Mouse (Mus musculus): ENCODE data around the gene Sox5. TPM values are rescaled to one million over a fixed set of nuclear protein-coding genes. Genes with fewer than 3 reads are reported as not detected.
"Not testable (repeated sequence)": the region's sequence is repeated elsewhere in the genome, so short reads cannot be mapped to it uniquely, and the experiment has no call there.

Sox5 gene
- polyA plus RNA-seq, 1 experiment from 2014 or later = 22.9 TPM

DNA sequence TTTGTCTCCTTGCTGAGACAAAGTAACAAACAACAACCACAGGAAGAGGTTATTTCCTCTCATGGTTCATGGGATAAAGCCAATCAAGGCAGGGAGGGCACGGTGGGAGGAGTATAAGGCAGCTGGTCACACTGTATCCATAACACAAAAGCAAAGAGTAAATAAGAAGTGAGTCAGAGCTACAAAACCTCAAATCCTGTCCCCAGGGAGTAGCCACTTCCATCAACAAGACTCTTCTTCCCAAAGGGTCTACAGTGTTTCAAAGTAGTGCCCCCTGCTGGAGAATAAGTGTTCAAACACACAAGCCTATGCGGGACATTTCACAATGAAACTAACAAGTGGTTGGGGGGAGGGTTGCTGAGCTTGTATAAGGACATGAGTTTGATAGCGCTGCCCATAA is 500.1 kb downstream of the Sox5 start:
- Histone ChIP-seq H3K4me3 (ENCODE audit: low read length) (no peak overlapping the region), H3K36me3 (ENCODE audit: control insufficient read depth, insufficient read depth, low read length) (no peaks in the 10 kb centered on the region), H3K9me3 (ENCODE audit: control insufficient read depth, low read length) (peaks cover 1% of the 10 kb centered on the region; the same call in 1 of the 2 replicates), H3K4me1 (replicated peaks; ENCODE audit: control insufficient read depth, insufficient read depth, low read length) (peaks cover 8% of the 10 kb centered on the region; the same call in 1 of the 2 replicates), H3K27ac (ENCODE audit: low read length) (no peak overlapping the region), H3K27me3 (ENCODE audit: control insufficient read depth, insufficient read depth, low read depth, low read length) (no peaks in the 10 kb centered on the region), H3K4me2 (ENCODE audit: low read depth, low read length) (no peak overlapping the region), H3K9ac (ENCODE audit: low read length) (no peak overlapping the region)
- ATAC-seq (ENCODE audit: low read depth) = no peak
- 89% methylated on average over 3 of the region's 3 CpGs for whole genome bisulfite sequencing

DNA sequence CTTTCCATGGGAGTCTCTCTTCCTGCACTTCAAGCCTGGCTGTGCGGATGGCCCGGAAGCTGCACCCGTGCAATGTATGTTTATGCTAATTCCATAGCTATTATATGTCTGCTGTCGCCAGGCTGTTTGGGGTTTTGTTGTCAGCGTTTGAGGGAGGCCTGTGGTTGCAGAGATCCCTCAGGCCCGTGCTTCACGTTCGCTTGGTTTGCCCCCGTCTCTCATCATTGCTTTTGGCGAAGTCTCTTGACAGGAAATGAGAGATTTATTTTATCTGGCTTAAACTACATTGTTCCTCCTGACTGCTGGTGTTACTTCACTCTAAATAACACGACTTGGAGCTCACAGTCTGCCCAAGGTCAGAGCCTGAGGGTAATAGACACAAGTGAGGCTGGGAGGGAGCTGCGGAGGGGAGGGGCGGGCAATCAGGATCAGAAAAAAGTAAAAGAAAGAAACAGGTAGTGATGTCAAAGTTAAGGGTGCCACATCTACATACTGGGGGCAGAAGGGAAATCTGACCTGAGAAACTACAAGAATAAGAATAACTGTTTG is 503.2 kb downstream of the Sox5 start:
- ATAC-seq (ENCODE audit: low read depth) = peak; percentile 70
- 46% methylated on average over 13 of the region's 13 CpGs for WGBS

DNA sequence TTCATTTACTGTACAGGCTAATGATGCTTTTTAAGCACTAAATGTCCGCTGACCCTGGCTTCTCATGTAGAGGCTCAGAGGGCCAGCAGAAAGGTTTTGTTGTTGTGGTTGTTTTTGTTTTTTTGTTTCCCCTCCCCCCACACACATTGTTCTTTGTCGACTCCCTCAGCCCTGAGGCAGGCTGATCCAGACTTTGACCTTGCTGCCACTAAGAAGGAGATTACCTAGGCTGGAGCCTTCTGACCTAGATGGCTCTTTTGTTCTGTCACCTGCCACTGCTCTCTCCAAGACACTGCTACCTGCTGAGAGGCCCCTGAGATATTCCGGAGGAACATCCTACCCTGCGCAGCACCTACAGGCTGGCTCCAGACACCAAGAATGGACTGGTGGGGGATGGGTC is 508.4 kb downstream of the Sox5 start:
- H3K36me3 ChIP-seq (ENCODE audit: control insufficient read depth, insufficient read depth, low read length); H3K4me1 ChIP-seq (replicated peaks; ENCODE audit: control insufficient read depth, insufficient read depth, low read length); ATAC-seq (ENCODE audit: low read depth); H3K9me3 ChIP-seq (ENCODE audit: control insufficient read depth, low read length); H3K9ac ChIP-seq (ENCODE audit: low read length); H3K27me3 ChIP-seq (ENCODE audit: control insufficient read depth, insufficient read depth, low read depth, low read length); H3K4me3 ChIP-seq (ENCODE audit: low read length); H3K4me2 ChIP-seq (ENCODE audit: low read depth, low read length); H3K27ac ChIP-seq (ENCODE audit: low read length): not testable (repeated sequence)
- WGBS = 56% methylated on average over 4 of the region's 4 CpGs

More for the DNA sequence above, 503.2 kb downstream of the Sox5 start:
- Histone ChIP-seq H3K9me3 (ENCODE audit: control insufficient read depth, low read length) (peaks cover 2% of the 10 kb centered on the region; the same call in 1 of the 2 replicates), H3K9ac (ENCODE audit: low read length) (no peak overlapping the region), H3K4me3 (ENCODE audit: low read length) (no peak overlapping the region), H3K27ac (ENCODE audit: low read length) (no peak overlapping the region), H3K4me1 (replicated peaks; ENCODE audit: control insufficient read depth, insufficient read depth, low read length) (peaks cover 5% of the 10 kb centered on the region; the same call in 1 of the 2 replicates), H3K36me3 (ENCODE audit: control insufficient read depth, insufficient read depth, low read length) (no peaks in the 10 kb centered on the region), H3K27me3 (ENCODE audit: control insufficient read depth, insufficient read depth, low read depth, low read length) (no peaks in the 10 kb centered on the region), H3K4me2 (ENCODE audit: low read depth, low read length) (no peak overlapping the region)

DNA sequence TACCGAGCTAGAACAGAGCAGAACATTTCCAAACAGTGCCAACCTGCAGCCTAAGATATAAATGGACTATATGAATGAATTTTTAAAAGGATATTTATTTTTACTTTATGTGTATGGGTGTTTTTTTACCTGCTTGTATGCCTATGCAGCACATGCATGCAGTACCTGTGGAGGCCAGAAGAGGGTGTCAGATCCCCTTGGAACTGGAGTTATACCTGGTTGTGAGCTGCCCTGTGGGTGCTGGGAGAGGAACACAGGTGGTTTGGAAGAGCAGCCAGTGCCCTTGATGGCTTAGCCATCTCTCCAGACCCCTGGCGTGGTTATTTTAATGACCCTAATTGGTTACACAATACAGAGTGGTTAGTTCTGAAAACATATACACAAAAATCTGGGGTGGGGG is 510.5 kb downstream of the Sox5 start:
- Histone ChIP-seq H3K9me3 (ENCODE audit: control insufficient read depth, low read length) (no peaks in the 10 kb centered on the region), H3K27me3 (ENCODE audit: control insufficient read depth, insufficient read depth, low read depth, low read length) (no peaks in the 10 kb centered on the region), H3K4me3 (ENCODE audit: low read length) (no peak overlapping the region), H3K27ac (ENCODE audit: low read length) (no peak overlapping the region), H3K4me2 (ENCODE audit: low read depth, low read length) (no peak overlapping the region), H3K36me3 (ENCODE audit: control insufficient read depth, insufficient read depth, low read length) (no peaks in the 10 kb centered on the region), H3K9ac (ENCODE audit: low read length) (no peak overlapping the region), H3K4me1 (replicated peaks; ENCODE audit: control insufficient read depth, insufficient read depth, low read length) (no peaks in the 10 kb centered on the region)
- WGBS = 86% methylated on average over 2 of the region's 2 CpGs
- no peak for ATAC-seq (ENCODE audit: low read depth)

DNA sequence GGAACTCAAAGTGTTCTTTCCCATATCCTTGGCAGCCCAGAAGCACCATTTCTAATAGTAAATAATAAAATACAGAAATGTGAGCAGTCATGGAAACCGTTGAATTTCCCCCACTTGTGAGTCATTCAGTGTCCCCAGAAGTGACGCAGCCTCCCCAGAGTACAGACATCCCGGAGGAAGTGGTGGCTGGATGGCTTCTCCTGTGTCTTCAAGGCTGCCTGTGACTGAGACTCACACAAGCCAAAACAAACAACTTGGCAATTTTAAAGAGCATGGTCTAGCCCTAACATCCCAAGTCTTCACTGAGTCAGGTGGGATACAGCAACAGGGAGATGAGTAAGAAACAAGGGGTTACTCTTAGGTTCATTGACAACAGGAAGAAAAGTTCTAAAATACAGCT is 511.5 kb downstream of the Sox5 start:
- ATAC-seq (ENCODE audit: low read depth) = no peak
- no peak overlapping the region for H3K9ac ChIP-seq (ENCODE audit: low read length)
- H3K4me2 ChIP-seq (ENCODE audit: low read depth, low read length) = no peak overlapping the region
- 63% methylated on average over 3 of the region's 3 CpGs for WGBS
- no peak overlapping the region for H3K27ac ChIP-seq (ENCODE audit: low read length)
- peaks cover 5% of the 10 kb centered on the region; the same call in 1 of the 2 replicates for H3K4me1 ChIP-seq (replicated peaks; ENCODE audit: control insufficient read depth, insufficient read depth, low read length)
- H3K4me3 ChIP-seq (ENCODE audit: low read length) = no peak overlapping the region
- no peaks in the 10 kb centered on the region for H3K27me3 ChIP-seq (ENCODE audit: control insufficient read depth, insufficient read depth, low read depth, low read length)
- no peaks in the 10 kb centered on the region for H3K36me3 ChIP-seq (ENCODE audit: control insufficient read depth, insufficient read depth, low read length)
- H3K9me3 ChIP-seq (ENCODE audit: control insufficient read depth, low read length) = no peaks in the 10 kb centered on the region

DNA sequence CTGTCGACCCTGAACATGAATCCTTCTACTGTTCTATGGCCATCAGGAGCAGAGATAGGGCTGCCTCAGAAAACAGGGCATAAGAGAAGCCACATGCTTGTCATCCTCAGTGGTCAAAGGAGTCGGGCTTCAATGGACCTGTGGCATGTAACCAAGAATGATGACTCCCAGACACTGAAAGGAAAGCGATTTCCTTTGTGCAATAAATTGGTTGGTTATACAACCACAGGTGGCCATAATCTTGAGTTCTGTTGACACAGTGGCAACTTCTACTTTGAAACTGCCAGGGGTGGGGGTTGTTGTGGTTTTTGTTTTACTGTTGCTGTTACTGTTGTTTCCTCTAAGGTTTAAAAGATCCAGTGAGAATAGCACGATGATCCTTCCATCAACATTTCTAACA is 512.1 kb downstream of the Sox5 start:
- H3K9ac ChIP-seq (ENCODE audit: low read length) = no peak overlapping the region
- H3K4me2 ChIP-seq (ENCODE audit: low read depth, low read length) = no peak overlapping the region
- no peaks in the 10 kb centered on the region for H3K36me3 ChIP-seq (ENCODE audit: control insufficient read depth, insufficient read depth, low read length)
- no peaks in the 10 kb centered on the region for H3K27me3 ChIP-seq (ENCODE audit: control insufficient read depth, insufficient read depth, low read depth, low read length)
- H3K9me3 ChIP-seq (ENCODE audit: control insufficient read depth, low read length) = no peaks in the 10 kb centered on the region
- 75% methylated on average over 4 of the region's 4 CpGs for WGBS
- H3K4me1 ChIP-seq (replicated peaks; ENCODE audit: control insufficient read depth, insufficient read depth, low read length) = peaks cover 7% of the 10 kb centered on the region
- H3K27ac ChIP-seq (ENCODE audit: low read length) = no peak overlapping the region
- no peak for ATAC-seq (ENCODE audit: low read depth)
- no peak overlapping the region for H3K4me3 ChIP-seq (ENCODE audit: low read length)

DNA sequence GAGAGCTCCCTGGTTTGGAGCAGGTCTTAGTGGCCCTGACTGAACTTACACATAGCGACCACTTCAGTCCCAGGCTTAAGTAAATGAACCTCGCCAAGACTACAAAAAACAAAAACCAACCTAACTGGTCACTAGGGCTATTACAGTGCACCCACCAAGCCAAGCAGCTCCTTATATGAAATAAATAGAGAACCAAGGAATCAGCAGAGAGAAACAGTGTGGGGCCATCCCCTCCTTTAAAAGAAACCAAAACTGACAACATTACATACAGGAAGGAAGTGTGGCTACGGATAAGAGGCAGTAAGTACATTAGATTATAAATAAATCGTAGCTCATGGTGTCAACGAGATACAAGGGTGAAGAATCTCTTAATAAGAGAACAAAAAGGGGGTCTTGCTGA is 516.0 kb downstream of the Sox5 start:
- H3K9me3 ChIP-seq (ENCODE audit: control insufficient read depth, low read length) = no peaks in the 10 kb centered on the region
- peaks cover 12% of the 10 kb centered on the region for H3K4me1 ChIP-seq (replicated peaks; ENCODE audit: control insufficient read depth, insufficient read depth, low read length)
- no peak overlapping the region for H3K4me3 ChIP-seq (ENCODE audit: low read length)
- H3K27me3 ChIP-seq (ENCODE audit: control insufficient read depth, insufficient read depth, low read depth, low read length) = no peaks in the 10 kb centered on the region
- H3K9ac ChIP-seq (ENCODE audit: low read length) = no peak overlapping the region
- no peak overlapping the region for H3K4me2 ChIP-seq (ENCODE audit: low read depth, low read length)
- 50% methylated on average over 5 of the region's 5 CpGs for WGBS
- no peaks in the 10 kb centered on the region for H3K36me3 ChIP-seq (ENCODE audit: control insufficient read depth, insufficient read depth, low read length)
- ATAC-seq (ENCODE audit: low read depth) = no peak
- H3K27ac ChIP-seq (ENCODE audit: low read length) = no peak overlapping the region

DNA sequence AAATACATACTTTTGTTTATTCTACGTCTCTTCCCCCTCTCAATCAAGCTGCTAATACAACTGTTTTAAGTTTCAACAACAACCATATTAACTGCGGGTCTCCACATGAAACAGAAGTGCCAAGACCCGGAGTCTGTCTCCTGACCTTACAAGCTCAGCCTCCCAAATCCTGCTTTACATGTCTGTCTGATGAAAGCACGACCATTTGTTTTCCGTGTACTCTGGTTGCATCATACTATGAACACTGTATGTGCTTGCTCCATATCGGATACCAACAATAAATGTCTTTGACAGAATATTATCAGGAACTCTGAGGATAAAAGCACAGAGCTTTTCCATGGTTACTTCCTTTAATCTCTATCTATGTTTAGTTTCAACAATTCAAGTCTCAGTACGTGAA is 516.8 kb downstream of the Sox5 start:
- ATAC-seq (ENCODE audit: low read depth) = no peak

DNA sequence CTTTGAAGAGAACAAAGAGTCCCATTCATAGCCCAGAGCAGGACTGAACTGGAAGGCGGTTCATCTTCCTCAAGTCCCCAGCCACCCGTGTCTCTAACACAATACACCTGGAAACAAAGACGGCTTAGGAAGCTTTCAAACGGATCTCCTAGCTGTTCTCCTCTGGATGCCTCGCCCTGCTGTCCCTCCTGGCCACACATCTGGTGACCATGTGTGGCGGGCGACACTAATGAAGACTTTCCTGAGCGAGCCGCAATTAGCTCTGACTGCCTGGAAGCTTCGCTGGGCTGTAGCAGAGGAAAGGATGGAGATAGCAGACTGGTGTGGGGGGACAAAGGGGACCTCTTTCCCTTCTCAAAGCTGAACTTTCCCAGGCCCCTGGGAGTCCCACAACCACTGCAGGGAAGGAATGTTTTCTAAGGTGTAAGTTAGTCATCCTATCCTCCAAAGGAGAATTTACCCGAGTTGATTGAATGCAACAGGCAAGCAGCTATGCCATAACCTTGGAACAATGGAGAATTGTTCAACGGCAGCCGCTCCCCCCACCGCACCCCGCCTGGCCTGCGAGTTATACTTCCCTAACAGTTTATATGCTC is 517.4 kb downstream of the Sox5 start:
- Histone ChIP-seq H3K4me3 (ENCODE audit: low read length) (no peak overlapping the region), H3K4me2 (ENCODE audit: low read depth, low read length) (peak overlapping the region; percentile 11; the same call in 1 of the 2 replicates), H3K36me3 (ENCODE audit: control insufficient read depth, insufficient read depth, low read length) (no peaks in the 10 kb centered on the region), H3K27ac (ENCODE audit: low read length) (no peak overlapping the region), H3K27me3 (ENCODE audit: control insufficient read depth, insufficient read depth, low read depth, low read length) (no peaks in the 10 kb centered on the region), H3K9me3 (ENCODE audit: control insufficient read depth, low read length) (no peaks in the 10 kb centered on the region), H3K4me1 (replicated peaks; ENCODE audit: control insufficient read depth, insufficient read depth, low read length) (peaks cover 12% of the 10 kb centered on the region), H3K9ac (ENCODE audit: low read length) (no peak overlapping the region)
- WGBS = 40% methylated on average over 16 of the region's 16 CpGs
- no peak for ATAC-seq (ENCODE audit: low read depth)

More for the DNA sequence above, 516.8 kb downstream of the Sox5 start:
- no peak overlapping the region for H3K4me3 ChIP-seq (ENCODE audit: low read length)
- H3K4me2 ChIP-seq (ENCODE audit: low read depth, low read length) = no peak overlapping the region
- H3K9ac ChIP-seq (ENCODE audit: low read length) = no peak overlapping the region
- 47% methylated on average over 7 of the region's 7 CpGs for WGBS
- H3K9me3 ChIP-seq (ENCODE audit: control insufficient read depth, low read length) = no peaks in the 10 kb centered on the region
- no peaks in the 10 kb centered on the region for H3K27me3 ChIP-seq (ENCODE audit: control insufficient read depth, insufficient read depth, low read depth, low read length)
- peaks cover 12% of the 10 kb centered on the region for H3K4me1 ChIP-seq (replicated peaks; ENCODE audit: control insufficient read depth, insufficient read depth, low read length)
- H3K27ac ChIP-seq (ENCODE audit: low read length) = no peak overlapping the region
- H3K36me3 ChIP-seq (ENCODE audit: control insufficient read depth, insufficient read depth, low read length) = no peaks in the 10 kb centered on the region
